Mouse (Mus musculus) c-Kit-positive CD71-positive TER-119-negative erythroid progenitor cells, embryonic 14.5 days (primary cell): Measurements from ENCODE around the gene Cdr1.

Experiments
- DNase-seq: peaks from one replicate; pipeline ENCODE4 v3.0.0-alpha.2; 2013; ENCODE audit warnings: low read depth

Cdr1 gene

DNA sequence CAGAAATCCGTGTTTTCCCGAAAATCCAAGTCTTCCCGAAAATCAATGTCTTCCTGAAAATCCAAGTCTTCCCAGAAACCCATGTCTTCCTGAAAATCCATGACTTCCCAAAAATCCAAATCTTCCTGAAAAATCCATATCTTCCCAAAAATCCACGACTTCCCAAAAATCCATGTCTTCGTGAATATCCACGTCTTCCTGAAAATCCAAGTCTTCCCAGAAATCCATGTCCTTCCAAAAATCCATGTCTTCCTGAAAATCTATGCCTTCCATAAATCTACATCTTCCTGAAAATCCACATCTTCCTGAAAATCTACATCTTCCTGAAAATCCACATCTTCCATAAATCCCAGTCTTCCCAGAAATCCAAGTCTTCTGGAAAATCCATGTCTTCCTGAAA, at the start of gene Cdr1:
Gene Cdr1 (minus strand): TSS at position 101 of the 400 bp plus-strand sequence.
- no peak for DNase-seq

DNA sequence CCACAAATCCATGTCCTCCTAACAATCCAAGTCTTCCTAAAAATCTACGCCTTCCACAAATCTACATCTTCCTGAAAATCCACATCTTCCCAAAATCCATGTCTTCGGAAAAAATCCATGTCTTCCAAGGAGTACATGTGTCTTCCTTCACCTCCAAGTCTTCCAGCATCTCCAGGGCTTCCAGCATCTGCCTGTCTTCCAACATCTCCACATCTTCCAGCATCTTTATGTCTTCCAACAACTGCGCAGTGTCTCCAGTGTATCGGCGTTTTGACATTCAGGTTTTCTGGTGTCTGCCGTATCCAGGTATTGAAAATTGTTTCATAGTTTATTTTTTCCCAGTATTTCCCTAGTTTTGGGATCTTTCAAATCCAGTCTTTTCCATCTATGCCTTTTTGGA, 511 bp upstream of the Cdr1 start:
- no peak for DNase-seq

DNA sequence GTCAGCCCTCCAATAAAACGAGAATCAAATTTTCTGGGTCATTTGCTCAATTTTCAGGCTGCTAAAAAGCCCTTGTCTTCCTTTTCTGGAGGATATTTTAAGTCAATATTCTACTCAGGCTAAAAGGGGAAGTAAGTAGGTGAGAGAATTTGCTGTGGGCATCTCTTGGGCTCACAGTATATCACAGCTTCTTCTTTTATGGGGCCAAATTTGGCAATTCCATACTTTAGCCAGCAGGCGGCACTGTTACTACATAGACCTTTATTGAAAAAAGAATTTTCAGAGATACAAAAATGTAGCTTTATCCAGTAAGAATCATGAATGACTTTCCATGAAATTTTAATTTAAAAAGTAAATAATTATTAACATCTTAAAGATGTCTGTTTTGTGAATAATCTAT, 18.8 kb downstream of the Cdr1 start:
- DNase-seq = no peak

DNA sequence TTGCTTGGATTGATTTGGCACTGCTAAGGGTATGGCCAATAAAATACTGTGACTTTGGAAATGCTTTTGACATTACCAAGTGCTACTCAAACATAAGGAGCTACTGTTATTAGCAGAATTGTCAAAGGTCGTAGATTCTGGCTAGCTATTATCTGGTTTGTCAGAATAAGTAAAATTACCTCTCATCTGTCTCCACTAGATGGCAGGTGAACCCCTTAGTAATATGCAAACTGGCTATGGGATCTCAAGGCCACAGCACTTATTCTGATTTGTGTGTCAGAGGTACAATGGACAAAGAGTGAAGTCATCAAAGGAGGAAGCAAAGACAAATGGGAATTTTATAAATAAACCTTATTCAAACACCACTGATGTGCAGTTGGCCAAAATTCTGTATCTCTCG, 24.1 kb downstream of the Cdr1 start:
- DNase-seq = no peak

DNA sequence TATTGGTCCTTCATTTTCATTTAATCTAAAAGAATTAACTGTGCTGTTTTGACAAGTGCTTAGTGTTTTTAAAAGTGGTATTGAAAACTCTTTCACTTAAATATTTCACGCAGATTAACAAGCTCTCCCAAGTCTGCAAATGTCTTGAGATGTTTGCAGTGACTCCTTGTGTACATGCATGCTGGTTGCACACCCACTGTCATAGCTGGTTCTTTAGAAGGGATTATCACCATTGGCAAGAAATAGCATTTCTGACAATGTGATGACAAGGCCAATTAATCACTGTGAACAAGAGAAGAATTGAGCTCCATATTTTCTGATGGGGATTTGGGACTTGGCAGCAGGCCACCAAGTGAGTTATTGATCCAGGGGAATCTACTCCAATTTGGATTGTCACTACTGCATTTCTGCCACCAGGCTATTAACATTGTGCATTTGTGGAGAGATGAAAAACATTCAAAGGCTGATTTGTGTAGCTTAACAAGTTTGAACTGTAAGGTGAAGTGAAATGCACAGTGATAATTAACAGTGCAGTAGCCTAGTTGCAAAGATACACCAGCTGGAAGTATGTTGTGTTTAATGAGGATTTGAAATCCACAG, 30.6 kb downstream of the Cdr1 start:
- no peak for DNase-seq

DNA sequence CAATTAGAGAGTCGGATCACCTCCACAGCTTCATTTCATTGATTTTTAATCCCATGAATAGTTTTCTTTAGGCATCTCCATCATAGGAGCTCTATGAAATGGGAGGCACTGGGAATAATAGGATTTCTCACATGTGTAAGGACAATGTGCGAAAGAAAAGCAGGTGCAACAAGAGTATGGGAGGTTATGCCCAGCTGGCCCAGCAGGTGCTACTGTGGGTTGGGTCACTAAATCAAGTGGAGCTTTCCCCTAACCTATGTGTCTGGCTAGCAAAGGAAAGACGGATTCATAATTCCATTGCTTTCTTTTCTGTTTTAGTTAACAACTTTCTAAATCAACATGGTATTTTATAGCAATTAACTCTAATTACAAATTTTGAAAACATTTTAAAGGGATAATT, 31.1 kb downstream of the Cdr1 start:
- DNase-seq = no peak

DNA sequence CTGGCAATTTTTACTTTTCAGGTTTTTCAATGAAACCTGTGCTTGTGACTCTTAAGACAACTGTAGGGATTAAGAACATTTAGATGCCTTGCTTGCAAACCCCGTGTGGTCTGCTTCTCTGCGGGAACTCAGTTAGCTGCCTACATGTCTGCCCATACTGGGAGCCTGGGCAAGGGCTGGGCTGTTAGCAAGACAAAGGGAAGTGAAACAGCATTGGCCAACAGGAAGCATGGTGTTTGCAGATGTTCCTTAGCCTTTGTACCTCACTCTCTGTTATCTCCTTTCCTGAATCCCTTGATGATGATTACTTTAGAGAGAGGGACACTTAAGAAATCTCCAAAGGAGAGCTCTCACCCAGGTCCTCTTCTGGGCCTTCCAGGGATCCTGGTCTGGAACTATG, 38.8 kb downstream of the Cdr1 start:
- no peak for DNase-seq

DNA sequence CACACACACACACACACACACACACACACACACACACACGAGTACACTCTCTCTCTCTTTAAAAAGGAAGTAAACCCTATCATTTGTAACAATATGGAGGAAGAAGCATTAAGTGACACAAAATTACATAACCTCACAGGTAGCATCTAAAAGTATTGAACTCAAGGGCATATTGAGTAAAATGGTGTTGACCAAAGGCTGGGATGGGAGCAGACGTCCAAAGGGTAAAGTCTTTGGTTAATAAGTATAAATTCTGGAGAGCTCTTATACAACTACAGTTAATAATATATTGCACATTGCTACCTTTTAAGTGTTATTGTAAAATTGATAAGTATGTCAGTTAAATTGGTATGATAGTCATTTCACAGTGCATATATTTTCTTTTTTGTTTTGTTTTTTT, 39.9 kb downstream of the Cdr1 start:
- no peak for DNase-seq

DNA sequence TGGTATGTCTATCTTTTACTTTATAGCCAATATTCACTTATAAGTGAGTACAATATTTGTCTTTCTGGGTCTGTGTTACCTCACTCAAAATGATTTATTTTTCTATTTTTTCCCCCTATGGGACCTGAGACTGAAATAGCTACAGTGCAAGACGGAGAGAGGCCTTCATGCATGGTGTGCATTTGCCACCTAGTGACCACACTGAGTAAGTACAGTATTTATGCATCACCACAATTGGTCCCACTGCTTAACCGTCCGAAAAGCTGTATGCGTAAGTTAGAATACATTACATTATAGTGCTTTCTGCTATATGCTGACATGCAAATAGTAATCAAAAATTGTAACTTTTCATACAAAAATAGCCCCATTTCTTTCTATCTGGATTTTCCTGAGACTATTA, 50.8 kb downstream of the Cdr1 start:
- no peak for DNase-seq
